Mouse (Mus musculus): ENCODE data around the gene Tcaf3. TPM values are rescaled to one million over a fixed set of nuclear protein-coding genes. Genes with fewer than 3 reads are reported as not detected.

Tcaf3 gene
- not detected for polyA plus RNA-seq (2017; shearing (Covaris generic))

GRCm38 (mm10) chr6:42597592-42597991, at the start of gene Tcaf3:
Gene Tcaf3, minus strand, starts transcription at chr6:42597692.

GRCm38 (mm10) chr6:42644912-42645549, 47.5 kb upstream of the Tcaf3 start, which contains the start of gene Tcaf2:
Gene Tcaf2, minus strand, starts transcription at chr6:42645254.

GRCm38 (mm10) chr6:42547461-42547860, 50.0 kb downstream of the Tcaf3 start, which contains the start of gene Olfr455:
Gene Olfr455, minus strand, starts transcription at chr6:42547587.

Other genes with a start within 250 kb of the Tcaf3 start
- 100 to 1,000 TPM; 131 to 231 TPM for gene Zyx, start 248.1 kb downstream of the Tcaf3 start, polyA plus RNA-seq (2017; shearing (Covaris generic))
- gene Epha1, start 224.4 kb downstream of the Tcaf3 start, polyA plus RNA-seq (2017; shearing (Covaris generic)): under 1 TPM; 0.28 to 0.43 TPM
- not detected for gene Tas2r143, start 197.5 kb downstream of the Tcaf3 start, polyA plus RNA-seq (2017; shearing (Covaris generic))
- gene Tas2r135, start 192.3 kb downstream of the Tcaf3 start, polyA plus RNA-seq (2017; shearing (Covaris generic)): not detected
- not detected for gene Tas2r126, start 163.2 kb downstream of the Tcaf3 start, polyA plus RNA-seq (2017; shearing (Covaris generic))
- gene Olfr458, start 132.5 kb downstream of the Tcaf3 start, polyA plus RNA-seq (2017; shearing (Covaris generic)): not detected
- under 1 TPM in 1 of 2 experiments, not detected in 1; 0.14 TPM for gene Olfr457, start 121.4 kb downstream of the Tcaf3 start, polyA plus RNA-seq (2017; shearing (Covaris generic))
- gene Olfr456, start 110.5 kb downstream of the Tcaf3 start, polyA plus RNA-seq (2017; shearing (Covaris generic)): not detected
- gene Olfr455, start 50.1 kb downstream of the Tcaf3 start, polyA plus RNA-seq (2017; shearing (Covaris generic)): under 1 TPM in 1 of 2 experiments, not detected in 1; 0.28 TPM
- gene Tcaf2, start 47.6 kb upstream of the Tcaf3 start, polyA plus RNA-seq (2017; shearing (Covaris generic)): under 1 TPM in 1 of 2 experiments, not detected in 1; 0.32 TPM
- gene Tcaf1, start 112.4 kb upstream of the Tcaf3 start, polyA plus RNA-seq (2017; shearing (Covaris generic)): under 1 TPM in 1 of 2 experiments, not detected in 1; 0.28 TPM
- gene Olfr453, start 141.7 kb upstream of the Tcaf3 start, polyA plus RNA-seq (2017; shearing (Covaris generic)): not detected
- not detected for gene Olfr38, start 158.7 kb upstream of the Tcaf3 start, polyA plus RNA-seq (2017; shearing (Covaris generic))
- not detected for gene Olfr452, start 187.4 kb upstream of the Tcaf3 start, polyA plus RNA-seq (2017; shearing (Covaris generic))
- not detected for gene Olfr450, start 214.2 kb upstream of the Tcaf3 start, polyA plus RNA-seq (2017; shearing (Covaris generic))
- under 1 TPM in 1 of 2 experiments, not detected in 1; 0.31 TPM for gene Olfr449, start 236.7 kb upstream of the Tcaf3 start, polyA plus RNA-seq (2017; shearing (Covaris generic))

Measured in activated CD4-positive, CD25-positive, alpha-beta regulatory T cell (primary cell).